Mouse (Mus musculus) hindbrain, embryonic 15.5 days (tissue): ENCODE results near the gene Arhgap9. TPM values are rescaled to one million over a fixed set of nuclear protein-coding genes. Genes with fewer than 3 reads are reported as not detected.

Source experiments
- ATAC-seq: fragments of 200-750 bp; cut with Nextera tagmentation; 2 replicates; pipeline ENCODE4 v1.8.0; 2017; ENCODE audit warnings: low read depth, moderate number of reproducible peaks, moderate TSS enrichment; ENCODE audit not compliant: low FRiP score
- H3K27ac ChIP-seq: fragments of 300-500 bp; sonication (generic); replicated peaks from 2 replicates; pipeline ENCODE4 v1.5.1; 2015; ENCODE audit warnings: mild to moderate bottlenecking, inconsistent platforms
- H3K27me3 ChIP-seq: fragments of 300-500 bp; sonication (generic); 2 replicates; pipeline ENCODE4 v1.6.1; 2015; ENCODE audit warnings: control low read depth, inconsistent platforms
- H3K36me3 ChIP-seq: fragments of 300-500 bp; sonication (generic); 2 replicates; pipeline ENCODE4 v1.6.1; 2015; ENCODE audit warnings: control low read depth, inconsistent platforms
- H3K4me1 ChIP-seq: fragments of 300-500 bp; sonication (generic); replicated peaks from 2 replicates; pipeline ENCODE4 v1.6.1; 2015; ENCODE audit warnings: control low read depth, inconsistent platforms
- H3K4me2 ChIP-seq: fragments of 300-500 bp; sonication (generic); 2 replicates; pipeline ENCODE4 v1.6.1; 2015; ENCODE audit warnings: moderate library complexity, mild to moderate bottlenecking, inconsistent platforms
- H3K4me3 ChIP-seq: fragments of 300-500 bp; sonication (generic); 2 replicates; pipeline ENCODE4 v1.5.1; 2015; ENCODE audit warnings: mild to moderate bottlenecking, inconsistent platforms
- H3K9ac ChIP-seq: fragments of 300-500 bp; sonication (generic); 2 replicates; pipeline ENCODE4 v1.6.1; 2015; ENCODE audit warnings: inconsistent platforms
- H3K9me3 ChIP-seq: fragments of 300-500 bp; sonication (generic); 2 replicates; pipeline ENCODE4 v1.6.1; 2016; ENCODE audit warnings: control low read depth, inconsistent platforms
- WGBS: fragments of 180-500 bp; shearing (Covaris S2); methylation state at CpG from one replicate; pipeline ENCODE4 v1.1.7; 2015; 5-methylcytosine and 5-hydroxymethylcytosine counted together
- polyA plus RNA-seq: library from polyadenylated mRNA; unstranded; fragments of >200 nt; fragmentation: Nextera tagmentation; extraction: Ambion mirVana; gene quantifications from 2 replicates; pipeline ENCODE4 v1.2.1, GENCODE M21; 2015

Gene Arhgap9
- polyA plus RNA-seq, 1 experiment from 2014 or later, result 0.86 TPM

DNA sequence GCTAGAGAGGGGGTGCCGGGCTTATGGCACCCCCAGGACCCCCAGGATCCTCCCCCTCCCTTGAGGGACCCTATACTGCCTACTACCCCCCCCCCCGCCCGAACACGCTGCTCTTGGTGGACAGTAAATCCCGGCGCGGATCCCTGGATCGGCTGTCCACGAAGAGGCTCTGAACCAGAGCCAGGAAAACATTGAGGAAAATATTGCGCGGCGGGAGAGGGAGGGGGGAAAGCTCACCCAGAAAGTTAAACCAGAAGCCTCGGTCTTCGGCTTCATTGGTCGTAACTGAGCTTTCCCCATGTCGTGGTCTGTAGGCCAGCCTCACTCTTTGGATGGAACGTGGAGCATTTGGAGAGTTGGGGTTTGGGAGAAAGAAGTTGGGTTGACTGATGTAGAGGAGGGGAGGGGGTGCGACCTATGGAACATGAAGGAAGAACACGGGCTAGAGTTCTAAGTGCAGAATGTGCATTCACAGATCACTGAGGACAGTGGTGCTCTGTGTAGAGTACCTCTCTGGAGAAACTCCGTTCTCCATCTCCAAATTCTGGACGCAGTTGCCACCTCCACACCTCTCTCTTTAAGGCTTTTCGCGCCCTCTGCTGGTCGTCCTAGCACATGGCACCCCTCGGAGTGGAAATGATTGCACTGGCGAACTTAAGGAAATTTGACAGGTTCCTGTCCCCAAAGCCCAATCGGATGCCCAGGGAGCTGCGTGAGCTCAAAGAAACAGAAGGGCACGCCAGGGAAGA lies 20.3 kb downstream of the Arhgap9 start, which contains the start of gene Gli1:
Gene Gli1 (minus strand): TSS at position 84 of the 749 bp plus-strand sequence.
- 0 out of 2 replicates have a peak, but pooled peaks have one; percentile 32 for ATAC-seq
- Histone ChIP-seq H3K27ac (no peak within 1 kb of the TSS), H3K9me3 (no peaks in the 10 kb centered on the region), H3K4me3 (peak within 1 kb of the TSS; percentile 36), H3K27me3 (peaks cover 36% of the 10 kb centered on the region), H3K9ac (no peak within 1 kb of the TSS), H3K4me2 (peak within 1 kb of the TSS; percentile 66), H3K4me1 (peaks cover 34% of the 10 kb centered on the region), H3K36me3 (no peaks in the 10 kb centered on the region)
- WGBS, result under 1% methylated on average over 28 of the region's 29 CpGs

DNA sequence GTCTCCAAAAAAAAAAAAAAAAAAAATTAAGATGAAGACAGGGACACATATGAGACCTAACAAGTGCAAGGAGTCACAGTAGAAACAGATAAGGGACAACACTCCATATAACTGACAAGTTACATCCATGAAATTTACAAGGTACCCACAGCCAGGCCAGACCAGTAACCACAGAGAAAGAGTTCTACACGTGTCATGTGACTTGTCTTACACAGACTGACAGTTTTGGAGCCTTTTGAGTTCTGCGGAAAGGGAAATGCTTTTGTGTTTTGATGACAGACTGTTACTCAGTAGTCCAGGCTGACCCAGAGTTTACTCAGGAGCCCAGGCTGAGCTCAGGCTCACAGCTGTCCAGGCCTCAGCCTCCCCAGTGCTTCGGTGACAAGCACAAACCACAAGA lies 21.3 kb downstream of the Arhgap9 start:
- Histone ChIP-seq H3K27me3 (peaks cover 32% of the 10 kb centered on the region), H3K36me3 (no peaks in the 10 kb centered on the region), H3K9me3 (no peaks in the 10 kb centered on the region), H3K4me1 (peaks cover 34% of the 10 kb centered on the region), H3K27ac (no peak overlapping the region), H3K4me3 (no peak overlapping the region), H3K4me2 (no peak overlapping the region), H3K9ac (no peak overlapping the region)
- no peak for ATAC-seq
- 72% methylated on average over 3 of the region's 3 CpGs for WGBS

GRCm38 (mm10) chr10:127346173-127346572 lies 24.4 kb downstream of the Arhgap9 start:
- 82% methylated on average over 3 of the region's 3 CpGs for WGBS

GRCm38 (mm10) chr10:127348957-127349356 lies 27.2 kb downstream of the Arhgap9 start:
- Histone ChIP-seq H3K4me3 (no peak overlapping the region), H3K36me3 (no peaks in the 10 kb centered on the region), H3K9ac (no peak overlapping the region), H3K27ac (no peak overlapping the region), H3K27me3 (0 out of 2 replicates have a peak, but pooled peaks cover 2% of the 10 kb centered on the region), H3K4me2 (no peak overlapping the region), H3K4me1 (peaks cover 8% of the 10 kb centered on the region; the same call in 1 of the 2 replicates), H3K9me3 (no peaks in the 10 kb centered on the region)
- no peak for ATAC-seq
- 63% methylated on average over 4 of the region's 4 CpGs for WGBS

More at GRCm38 (mm10) chr10:127346173-127346572, 24.4 kb downstream of the Arhgap9 start:
- Histone ChIP-seq H3K27ac (no peak overlapping the region), H3K4me3 (no peak overlapping the region), H3K4me1 (peaks cover 21% of the 10 kb centered on the region), H3K4me2 (no peak overlapping the region), H3K9ac (no peak overlapping the region), H3K27me3 (peaks cover 14% of the 10 kb centered on the region; the same call in 1 of the 2 replicates), H3K36me3 (no peaks in the 10 kb centered on the region), H3K9me3 (no peaks in the 10 kb centered on the region)
- ATAC-seq, result no peak

- H3K36me3 ChIP-seq, result no peaks in the 10 kb centered on the region
- peaks cover 8% of the 10 kb centered on the region; the same call in 1 of the 2 replicates for H3K4me1 ChIP-seq
- no peak overlapping the region for H3K4me3 ChIP-seq
- WGBS, result 76% methylated on average over 8 of the region's 8 CpGs
- H3K4me2 ChIP-seq, result no peak overlapping the region
- H3K27ac ChIP-seq, result no peak overlapping the region
- no peak for ATAC-seq
- no peaks in the 10 kb centered on the region for H3K9me3 ChIP-seq
- 0 out of 2 replicates have a peak, but pooled peaks cover 3% of the 10 kb centered on the region for H3K27me3 ChIP-seq
- H3K9ac ChIP-seq, result no peak overlapping the region
These were observed 28.0 kb downstream of the Arhgap9 start for GRCm38 (mm10) chr10:127349810-127350209.

GRCm38 (mm10) chr10:127350594-127351284 lies 29.0 kb downstream of the Arhgap9 start:
- Histone ChIP-seq H3K9ac (no peak overlapping the region), H3K4me3 (no peak overlapping the region), H3K27ac (no peak overlapping the region), H3K27me3 (0 out of 2 replicates have a peak, but pooled peaks cover 3% of the 10 kb centered on the region), H3K4me2 (peak overlapping the region; percentile 50), H3K36me3 (no peaks in the 10 kb centered on the region), H3K4me1 (peaks cover 8% of the 10 kb centered on the region; the same call in 1 of the 2 replicates), H3K9me3 (no peaks in the 10 kb centered on the region)
- WGBS, result 15% methylated on average over 24 of the region's 24 CpGs
- peak; percentile 72 for ATAC-seq

DNA sequence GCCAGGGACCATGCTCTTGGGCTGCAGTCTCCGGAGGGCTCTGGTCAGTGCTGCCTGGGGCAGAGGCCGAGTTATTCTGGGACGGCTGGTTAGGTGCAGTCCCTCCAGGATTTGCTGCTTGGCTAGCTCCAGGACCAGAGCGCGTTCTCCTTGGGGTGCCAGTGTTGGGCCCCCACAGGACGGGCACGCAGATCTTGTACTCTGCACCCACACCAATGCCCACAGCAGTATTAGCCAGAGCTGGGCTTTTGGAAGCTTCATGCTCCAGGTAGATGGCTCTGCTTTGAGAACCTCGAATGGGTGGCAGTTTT lies 29.5 kb downstream of the Arhgap9 start:
- no peak overlapping the region for H3K9ac ChIP-seq
- 86% methylated on average over 8 of the region's 8 CpGs for WGBS
- H3K4me2 ChIP-seq, result peak overlapping the region; percentile 50; the same call in 1 of the 2 replicates
- H3K36me3 ChIP-seq, result no peaks in the 10 kb centered on the region
- ATAC-seq, result no peak
- H3K4me1 ChIP-seq, result peaks cover 8% of the 10 kb centered on the region; the same call in 1 of the 2 replicates
- no peak overlapping the region for H3K27ac ChIP-seq
- no peaks in the 10 kb centered on the region for H3K9me3 ChIP-seq
- no peak overlapping the region for H3K4me3 ChIP-seq
- H3K27me3 ChIP-seq, result 0 out of 2 replicates have a peak, but pooled peaks cover 3% of the 10 kb centered on the region

GRCm38 (mm10) chr10:127351719-127352118 lies 30.0 kb downstream of the Arhgap9 start:
- no peak overlapping the region for H3K4me2 ChIP-seq
- H3K4me3 ChIP-seq, result no peak overlapping the region
- no peaks in the 10 kb centered on the region for H3K9me3 ChIP-seq
- H3K4me1 ChIP-seq, result peaks cover 8% of the 10 kb centered on the region; the same call in 1 of the 2 replicates
- H3K9ac ChIP-seq, result no peak overlapping the region
- H3K27ac ChIP-seq, result no peak overlapping the region
- H3K27me3 ChIP-seq, result 0 out of 2 replicates have a peak, but pooled peaks cover 3% of the 10 kb centered on the region
- 83% methylated on average over 8 of the region's 8 CpGs for WGBS
- peak; percentile 52; the same call in 1 of the 2 replicates for ATAC-seq
- no peaks in the 10 kb centered on the region for H3K36me3 ChIP-seq

GRCm38 (mm10) chr10:127352187-127352586 lies 30.4 kb downstream of the Arhgap9 start:
- H3K36me3 ChIP-seq, result no peaks in the 10 kb centered on the region
- no peak overlapping the region for H3K4me2 ChIP-seq
- no peak overlapping the region for H3K9ac ChIP-seq
- no peaks in the 10 kb centered on the region for H3K9me3 ChIP-seq
- 86% methylated on average over 9 of the region's 9 CpGs for WGBS
- H3K4me3 ChIP-seq, result no peak overlapping the region
- ATAC-seq, result no peak
- H3K4me1 ChIP-seq, result peaks cover 8% of the 10 kb centered on the region; the same call in 1 of the 2 replicates
- H3K27ac ChIP-seq, result no peak overlapping the region
- 0 out of 2 replicates have a peak, but pooled peaks cover 3% of the 10 kb centered on the region for H3K27me3 ChIP-seq

DNA sequence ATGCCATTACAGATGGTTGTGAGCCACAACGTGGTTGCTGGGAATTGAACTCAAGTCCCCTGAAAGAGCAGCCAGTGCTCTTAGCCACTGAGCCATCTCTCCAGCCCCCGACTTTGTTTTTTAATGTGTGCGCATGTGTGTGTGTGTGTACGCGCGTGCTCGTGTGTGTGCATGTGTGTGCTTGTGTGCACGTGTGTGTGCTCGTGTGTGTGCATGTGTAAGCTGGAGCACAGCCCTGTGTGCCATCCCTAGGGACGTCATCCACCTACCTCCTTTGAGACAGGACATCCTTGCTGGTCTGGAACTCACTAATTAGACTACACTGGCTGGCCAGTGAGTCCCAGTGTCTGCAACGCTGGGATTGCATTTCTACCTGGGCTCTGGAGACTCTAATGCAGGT lies 31.0 kb downstream of the Arhgap9 start:
- Histone ChIP-seq H3K27ac (no peak overlapping the region), H3K27me3 (0 out of 2 replicates have a peak, but pooled peaks cover 3% of the 10 kb centered on the region), H3K4me3 (no peak overlapping the region), H3K9me3 (no peaks in the 10 kb centered on the region), H3K4me2 (no peak overlapping the region), H3K4me1 (peaks cover 8% of the 10 kb centered on the region; the same call in 1 of the 2 replicates), H3K9ac (no peak overlapping the region), H3K36me3 (no peaks in the 10 kb centered on the region)
- ATAC-seq, result no peak
- WGBS, result 92% methylated on average over 11 of the region's 11 CpGs

DNA sequence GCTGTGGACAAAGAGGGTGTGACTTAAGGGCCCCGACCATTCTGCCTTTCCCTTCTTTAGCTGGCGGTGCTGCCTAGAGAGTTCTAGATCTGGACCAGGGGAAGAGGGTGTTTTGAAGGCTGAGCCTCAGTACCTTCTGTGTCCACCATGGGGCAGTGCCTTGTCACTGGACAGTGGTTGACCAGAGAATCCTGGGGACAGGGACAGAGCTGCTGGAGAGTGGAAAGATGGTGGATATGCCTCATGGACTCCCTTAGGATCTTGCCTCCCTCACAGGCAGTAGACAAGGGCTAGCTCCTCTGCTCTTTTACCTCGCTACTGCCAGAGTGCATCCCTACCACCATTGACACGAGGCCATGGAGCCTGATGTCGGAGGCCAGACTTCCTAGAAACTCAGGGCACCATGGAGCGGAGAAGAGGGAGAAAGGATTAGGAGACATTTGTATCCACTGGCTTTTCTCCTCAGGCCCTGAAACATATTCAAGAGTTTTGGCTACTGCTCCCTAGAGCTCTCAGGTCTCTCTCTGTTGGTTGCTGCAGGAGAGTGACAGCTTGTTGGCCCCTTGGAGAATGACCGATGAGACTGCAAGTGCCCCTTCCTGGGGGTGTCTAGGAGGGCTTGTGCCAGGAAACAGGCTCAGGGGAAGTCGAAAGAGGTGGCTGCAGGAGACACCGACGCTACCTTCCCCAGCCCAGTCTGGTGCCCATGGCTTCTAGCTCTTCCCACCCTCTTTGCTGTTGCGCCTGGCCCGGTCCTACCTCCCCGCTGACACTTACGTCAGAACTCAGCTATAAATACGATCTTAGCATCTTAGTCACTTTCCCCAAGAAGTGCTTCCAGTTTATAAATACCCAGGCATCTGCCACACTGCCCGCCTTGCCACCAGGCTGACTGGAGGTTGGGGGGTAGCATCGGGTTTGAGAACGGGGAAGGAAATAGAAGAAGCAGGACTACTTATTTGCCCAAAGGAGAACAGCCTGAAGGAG lies 32.4 kb downstream of the Arhgap9 start, which contains the start of gene Inhbe:
Gene Inhbe (minus strand): TSS at position 503 of the 987 bp plus-strand sequence.
- ATAC-seq, result no peak
- 83% methylated on average over 18 of the region's 18 CpGs for WGBS

More for the DNA sequence above, 32.4 kb downstream of the Arhgap9 start, which contains the start of gene Inhbe:
- Histone ChIP-seq H3K27ac (no peak within 1 kb of the TSS), H3K9ac (no peak within 1 kb of the TSS), H3K9me3 (no peaks in the 10 kb centered on the region), H3K4me2 (no peak within 1 kb of the TSS), H3K4me3 (no peak within 1 kb of the TSS), H3K27me3 (0 out of 2 replicates have a peak, but pooled peaks cover 3% of the 10 kb centered on the region), H3K36me3 (no peaks in the 10 kb centered on the region), H3K4me1 (peaks cover 8% of the 10 kb centered on the region; the same call in 1 of the 2 replicates)
